Mouse (Mus musculus): Measurements from ENCODE around the gene Cyb5r2. TPM values are rescaled to one million over a fixed set of nuclear protein-coding genes. Genes with fewer than 3 reads are reported as not detected.

Gene Cyb5r2
- polyA plus RNA-seq, 1 experiment = 0.47 TPM

GRCm38 (mm10) chr7:107702461-107703380 is 55.1 kb downstream of the Cyb5r2 start:
- H3K4me1 ChIP-seq (ENCODE audit: control insufficient read depth, insufficient read depth, low read length) = no peaks in the 10 kb centered on the region
- no peak overlapping the region for H3K27ac ChIP-seq (ENCODE audit: insufficient read depth, low read length)
- WGBS = 71% methylated on average over 13 of the region's 13 CpGs
- TF ChIP-seq POLR2A (IDR thresholded peaks at IDR 0.05; ENCODE audit: borderline replicate concordance, insufficient read depth, low read length) (no peak), CTCF (IDR thresholded peaks at IDR 0.05; ENCODE audit: borderline replicate concordance, insufficient read depth, low read depth, low read length) (no peak)
- no peak for DNase-seq
- no peaks in the 10 kb centered on the region for H3K27me3 ChIP-seq (ENCODE audit: control insufficient read depth, insufficient read depth, low read length)
- H3K4me3 ChIP-seq (replicated peaks; ENCODE audit: insufficient read depth, low read depth, low read length) = no peak overlapping the region

GRCm38 (mm10) chr7:107700646-107701045 is 57.2 kb downstream of the Cyb5r2 start:
- no peak for DNase-seq
- H3K4me3 ChIP-seq (replicated peaks; ENCODE audit: insufficient read depth, low read depth, low read length) = no peak overlapping the region
- no peaks in the 10 kb centered on the region for H3K4me1 ChIP-seq (ENCODE audit: control insufficient read depth, insufficient read depth, low read length)
- 86% methylated on average over 5 of the region's 5 CpGs for WGBS
- H3K27me3 ChIP-seq (ENCODE audit: control insufficient read depth, insufficient read depth, low read length) = no peaks in the 10 kb centered on the region
- no peak overlapping the region for H3K27ac ChIP-seq (ENCODE audit: insufficient read depth, low read length)
- TF ChIP-seq POLR2A (IDR thresholded peaks at IDR 0.05; ENCODE audit: borderline replicate concordance, insufficient read depth, low read length) = no peak
- TF ChIP-seq CTCF (IDR thresholded peaks at IDR 0.05; ENCODE audit: borderline replicate concordance, insufficient read depth, low read depth, low read length) = no peak

- Histone ChIP-seq H3K4me3 (replicated peaks; ENCODE audit: insufficient read depth, low read depth, low read length) (no peak overlapping the region), H3K27me3 (ENCODE audit: control insufficient read depth, insufficient read depth, low read length) (no peaks in the 10 kb centered on the region), H3K27ac (ENCODE audit: insufficient read depth, low read length) (no peak overlapping the region), H3K4me1 (ENCODE audit: control insufficient read depth, insufficient read depth, low read length) (no peaks in the 10 kb centered on the region)
- 73% methylated on average over 1 of the region's 1 CpGs for WGBS
- TF ChIP-seq CTCF (IDR thresholded peaks at IDR 0.05; ENCODE audit: borderline replicate concordance, insufficient read depth, low read depth, low read length) = no peak
- TF ChIP-seq POLR2A (IDR thresholded peaks at IDR 0.05; ENCODE audit: borderline replicate concordance, insufficient read depth, low read length) = no peak
- DNase-seq = no peak
These were observed 57.9 kb downstream of the Cyb5r2 start for GRCm38 (mm10) chr7:107699926-107700325.

Other genes with a start within 250 kb of the Cyb5r2 start
- 11.4 and 13.4 TPM in 2 replicates for gene Olfml1, start 190.6 kb downstream of the Cyb5r2 start, polyA plus RNA-seq (2012; rRNA removed)
- gene Ppfibp2, start 162.8 kb downstream of the Cyb5r2 start, polyA plus RNA-seq (2012; rRNA removed) = 10.0 and 12.5 TPM in 2 replicates
- gene 5330417H12Rik, start 132.9 kb downstream of the Cyb5r2 start, polyA plus RNA-seq (2012; rRNA removed) = not detected in 2 replicates
- not detected in 2 replicates for gene Ovch2, start 43.2 kb upstream of the Cyb5r2 start, polyA plus RNA-seq (2012; rRNA removed)
- not detected in 2 replicates for gene Olfr467, start 54.2 kb upstream of the Cyb5r2 start, polyA plus RNA-seq (2012; rRNA removed)
- not detected in 2 replicates for gene Olfr469, start 67.5 kb upstream of the Cyb5r2 start, polyA plus RNA-seq (2012; rRNA removed)
- gene Olfr470, start 89.5 kb upstream of the Cyb5r2 start, polyA plus RNA-seq (2012; rRNA removed) = not detected in 2 replicates
- gene Olfr472, start 139.9 kb upstream of the Cyb5r2 start, polyA plus RNA-seq (2012; rRNA removed) = not detected in 2 replicates
- not detected in 2 replicates for gene Olfr473, start 172.4 kb upstream of the Cyb5r2 start, polyA plus RNA-seq (2012; rRNA removed)
- not detected in 2 replicates for gene Olfr474, start 196.6 kb upstream of the Cyb5r2 start, polyA plus RNA-seq (2012; rRNA removed)
- not detected in 2 replicates for gene Olfr476, start 206.8 kb upstream of the Cyb5r2 start, polyA plus RNA-seq (2012; rRNA removed)
- gene Olfr477, start 228.7 kb upstream of the Cyb5r2 start, polyA plus RNA-seq (2012; rRNA removed) = not detected in 2 replicates

All from cerebellum, adult 2 months (tissue).